Mouse (Mus musculus) frontal cortex, postnatal 10 days (tissue): ENCODE results near the gene Klk11.

Source experiments
- DNase-seq, 2 experiments: peaks; one replicate each; pipeline ENCODE4 v3.0.0; 2022; ENCODE audit warnings: low spot score in 2 of 2, mixed read lengths in 1 of 2

The Klk11 gene

DNA sequence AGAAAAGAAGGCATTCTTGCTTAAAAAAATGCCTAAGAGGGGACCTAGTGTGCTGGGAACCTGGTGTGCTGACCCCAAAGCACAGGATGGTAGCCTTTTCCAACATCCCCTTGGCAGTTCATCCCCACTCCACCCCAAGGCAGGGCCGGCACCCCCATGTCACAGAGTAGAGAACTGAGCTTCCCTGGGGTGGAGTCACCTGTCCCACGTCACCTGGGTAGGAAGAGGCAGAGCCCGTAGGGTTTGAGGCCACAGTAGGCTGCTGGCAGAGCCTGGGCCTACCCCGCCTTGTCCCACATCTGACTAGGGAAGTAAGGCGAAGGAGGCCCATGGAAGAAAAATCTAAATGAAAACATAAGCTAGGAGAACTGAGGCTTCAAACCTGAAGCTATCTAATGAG lies at the start of gene Klk11:
Klk11 (plus strand) TSS at position 241 of the 400 bp plus-strand sequence.
- no peak for DNase-seq

DNA sequence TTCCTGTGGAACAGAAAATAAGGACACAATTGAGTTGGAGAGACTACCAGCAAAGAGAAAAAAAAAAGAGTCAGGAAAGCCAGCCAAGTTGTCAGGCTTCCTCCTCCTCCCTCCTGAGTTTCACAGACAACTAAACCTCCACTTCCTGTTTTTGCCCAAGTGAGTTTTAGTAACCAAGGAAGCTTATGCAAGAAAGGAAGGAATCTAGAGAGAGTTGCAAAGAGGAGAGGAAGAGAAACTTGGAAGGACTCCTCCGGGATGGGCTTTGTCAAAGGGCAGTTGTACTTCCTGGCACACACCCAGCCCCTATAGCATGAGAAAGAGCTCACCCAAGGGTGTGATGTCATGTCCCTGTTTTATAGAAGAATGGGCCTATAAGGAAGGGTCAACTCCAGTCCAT lies 26.6 kb upstream of the Klk11 start:
- no peak for DNase-seq

DNA sequence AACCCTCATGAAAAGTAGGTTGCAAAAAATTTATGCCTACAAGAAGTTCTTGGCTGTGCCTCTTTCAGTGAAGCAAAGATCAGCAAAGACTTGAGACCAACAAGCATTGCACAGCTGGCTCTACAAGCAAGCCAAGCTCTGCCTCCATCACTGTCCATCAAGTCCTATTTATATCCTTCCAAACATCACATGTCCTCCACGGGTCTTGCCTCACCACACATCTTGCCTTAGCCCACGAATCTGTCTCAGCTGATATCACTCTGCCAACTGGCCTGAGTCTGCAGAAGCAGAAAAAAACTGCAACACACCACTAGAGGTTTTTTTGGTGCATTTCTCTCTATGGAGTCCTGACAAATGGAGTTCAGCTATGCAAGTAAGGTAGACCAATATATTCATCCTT lies 21.6 kb upstream of the Klk11 start:
- DNase-seq = no peak

DNA sequence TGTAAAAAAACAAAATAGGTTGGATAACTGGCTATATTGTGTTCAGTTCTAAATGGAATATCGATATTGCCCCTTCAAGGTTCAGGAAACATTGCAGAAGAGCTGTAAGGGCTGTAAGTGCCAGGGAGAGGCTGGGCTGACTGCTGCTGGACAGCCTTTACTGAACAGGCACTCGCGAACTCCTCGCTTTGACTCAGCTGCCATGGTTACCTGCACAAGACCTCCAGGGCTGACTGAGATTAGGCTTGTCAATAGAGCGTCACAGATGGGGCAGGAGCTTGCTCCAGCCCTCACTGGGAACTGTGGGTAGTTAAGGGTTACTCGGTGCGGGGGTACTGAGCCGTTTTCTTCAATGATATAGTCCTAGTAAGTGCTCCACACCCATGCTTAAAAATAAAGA lies 7.9 kb upstream of the Klk11 start:
- no peak for DNase-seq

DNA sequence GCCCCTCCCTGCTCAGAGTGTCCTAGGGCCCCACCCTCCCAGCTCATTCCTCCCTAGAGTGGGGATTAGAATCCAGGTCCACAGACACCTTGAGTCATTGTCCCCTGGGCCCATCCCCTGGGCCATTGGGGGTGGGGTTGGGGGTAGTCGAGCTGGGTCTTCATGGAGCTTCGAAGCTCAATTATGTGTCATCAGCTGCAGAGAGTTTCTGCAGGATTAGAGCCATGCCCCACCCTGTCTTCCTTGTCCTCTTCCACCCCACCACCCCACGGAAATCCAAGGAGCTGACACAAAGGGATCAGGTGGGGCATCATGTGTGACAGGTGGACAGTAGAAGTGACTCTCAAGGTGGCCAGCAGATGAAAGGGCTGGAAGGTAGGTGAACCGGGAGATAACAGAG lies 5.8 kb upstream of the Klk11 start, which contains the start of gene Klk12:
Klk12 (plus strand) TSS at position 301 of the 400 bp plus-strand sequence.
- DNase-seq = peak in 1 of 2 experiments; percentile 1

DNA sequence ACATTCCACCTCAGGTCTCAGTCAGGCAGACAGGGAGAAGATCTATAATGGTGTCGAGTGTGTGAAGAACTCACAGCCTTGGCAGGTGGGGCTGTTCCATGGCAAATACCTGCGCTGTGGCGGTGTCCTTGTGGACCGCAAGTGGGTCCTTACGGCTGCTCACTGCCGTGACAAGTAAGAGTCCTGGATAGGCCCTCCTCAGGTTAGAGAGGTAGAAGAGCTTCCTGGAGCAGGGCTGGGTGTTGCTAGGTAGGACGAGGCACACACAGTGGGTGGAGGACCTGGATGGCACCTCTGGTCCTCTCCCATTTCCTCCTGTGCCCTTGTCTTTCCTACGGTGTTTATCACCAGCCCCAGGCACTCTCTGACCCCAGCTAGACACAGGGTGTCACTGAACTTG lies 4.8 kb upstream of the Klk11 start:
- peak in 1 of 2 experiments; percentile 1 for DNase-seq

DNA sequence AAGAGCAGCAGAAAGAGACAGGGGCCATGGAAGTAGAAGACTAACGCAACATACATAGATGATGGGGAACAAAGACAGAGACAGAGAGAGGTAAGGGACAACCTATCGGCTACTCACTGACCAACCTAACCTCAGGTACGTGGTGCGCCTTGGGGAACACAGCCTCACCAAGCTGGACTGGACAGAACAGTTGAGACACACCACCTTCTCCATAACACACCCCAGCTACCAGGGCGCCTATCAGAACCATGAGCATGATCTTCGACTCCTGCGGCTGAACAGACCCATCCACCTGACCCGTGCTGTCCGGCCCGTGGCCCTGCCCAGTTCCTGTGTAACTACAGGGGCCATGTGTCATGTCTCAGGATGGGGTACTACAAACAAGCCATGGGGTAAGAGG lies 3.7 kb upstream of the Klk11 start:
- peak in 1 of 2 experiments; percentile 2 for DNase-seq

DNA sequence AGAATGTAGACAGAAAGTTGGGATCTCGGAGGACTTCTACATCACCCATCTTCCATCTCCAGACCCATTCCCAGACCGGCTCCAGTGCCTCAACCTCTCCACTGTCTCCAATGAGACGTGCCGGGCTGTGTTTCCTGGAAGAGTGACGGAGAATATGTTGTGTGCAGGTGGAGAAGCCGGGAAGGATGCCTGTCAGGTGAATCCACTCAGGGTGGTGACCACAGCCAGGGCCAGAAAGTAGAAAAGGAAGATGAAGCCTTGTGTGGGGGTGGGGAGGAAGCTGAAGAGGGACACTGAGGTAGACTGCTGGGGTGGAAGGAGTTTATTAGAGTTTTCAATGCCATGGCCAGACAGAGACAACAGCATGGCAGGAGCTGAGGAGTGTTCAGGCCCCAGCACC lies 2.5 kb upstream of the Klk11 start:
- DNase-seq = peak in 1 of 2 experiments; percentile 3

DNA sequence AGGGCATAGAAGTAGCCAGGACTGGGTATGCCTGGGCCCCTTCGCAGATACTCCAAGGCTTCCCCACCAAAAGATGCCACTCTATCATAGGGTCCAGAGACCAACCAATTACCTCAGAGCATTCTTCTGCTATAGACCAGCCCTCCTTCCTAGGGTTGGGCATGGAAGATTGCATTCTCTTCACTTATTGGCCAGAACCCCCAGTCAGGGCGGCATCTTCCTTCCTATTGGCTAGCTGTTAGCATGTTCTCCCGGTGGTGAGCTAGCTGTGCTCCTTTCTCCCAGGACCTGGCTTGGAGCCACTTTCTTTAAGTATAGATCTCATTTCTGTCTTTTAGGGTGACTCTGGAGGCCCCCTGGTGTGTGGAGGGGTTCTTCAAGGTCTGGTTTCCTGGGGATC lies 1.5 kb upstream of the Klk11 start:
- peak in 1 of 2 experiments; percentile 1 for DNase-seq

DNA sequence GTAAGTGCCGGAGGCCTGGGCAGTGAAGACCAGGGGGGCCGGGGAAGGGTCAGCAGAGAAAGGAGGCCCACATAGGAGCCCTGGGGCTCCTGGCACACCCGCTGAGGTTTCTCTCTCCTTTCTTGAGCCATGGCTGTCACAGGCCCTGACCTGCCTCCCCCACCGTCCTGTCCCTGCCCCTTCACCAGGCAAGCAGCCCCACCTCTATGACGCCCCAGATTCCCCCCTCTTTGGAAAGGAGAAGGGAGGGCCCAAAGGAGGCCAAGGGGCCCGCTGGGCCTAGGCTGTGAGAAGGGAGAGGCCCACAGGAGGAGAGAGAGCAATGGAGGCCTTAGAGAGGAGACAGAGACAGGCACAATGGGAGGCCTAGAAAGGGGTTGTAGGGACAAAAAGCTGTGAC lies 398 bp downstream of the Klk11 start:
- peak in 1 of 2 experiments; percentile 3 for DNase-seq

DNA sequence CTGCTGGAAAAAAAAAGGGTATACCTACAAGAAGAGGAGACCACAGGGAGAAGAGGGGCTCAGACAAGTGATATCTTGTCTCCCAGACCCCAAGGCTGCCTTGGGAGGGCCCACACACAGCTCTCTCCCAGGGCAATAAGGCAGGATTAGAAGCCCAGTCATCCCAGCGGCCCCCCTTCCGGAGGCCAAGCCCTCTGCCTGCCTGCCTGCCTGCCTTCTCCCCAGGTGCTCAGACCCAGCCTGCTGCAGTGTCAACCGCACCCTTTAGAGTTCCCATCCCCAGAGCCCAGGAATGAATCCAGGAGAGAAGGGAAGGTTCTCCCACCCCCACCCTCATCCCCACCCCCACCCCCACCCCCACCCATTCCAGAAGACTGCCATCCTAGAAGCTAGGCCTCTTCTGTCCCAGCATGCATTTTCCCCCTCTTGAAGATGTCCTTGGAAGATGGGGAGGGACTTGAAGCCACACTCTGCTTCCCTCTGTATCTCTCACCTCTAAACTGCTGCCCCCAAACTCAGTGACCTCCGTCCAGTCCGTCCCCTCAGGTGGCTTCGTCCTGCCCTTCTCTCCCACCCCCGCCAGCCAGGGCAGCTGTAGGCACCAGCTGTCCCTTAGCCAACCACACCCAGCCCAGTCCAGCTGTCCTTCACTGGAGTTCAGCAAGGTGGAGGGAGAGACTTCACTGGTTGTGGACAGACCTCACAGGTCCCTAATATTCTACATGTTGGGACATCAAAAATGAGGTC lies 1.1 kb downstream of the Klk11 start:
- peak in 1 of 2 experiments; percentile 2 for DNase-seq

DNA sequence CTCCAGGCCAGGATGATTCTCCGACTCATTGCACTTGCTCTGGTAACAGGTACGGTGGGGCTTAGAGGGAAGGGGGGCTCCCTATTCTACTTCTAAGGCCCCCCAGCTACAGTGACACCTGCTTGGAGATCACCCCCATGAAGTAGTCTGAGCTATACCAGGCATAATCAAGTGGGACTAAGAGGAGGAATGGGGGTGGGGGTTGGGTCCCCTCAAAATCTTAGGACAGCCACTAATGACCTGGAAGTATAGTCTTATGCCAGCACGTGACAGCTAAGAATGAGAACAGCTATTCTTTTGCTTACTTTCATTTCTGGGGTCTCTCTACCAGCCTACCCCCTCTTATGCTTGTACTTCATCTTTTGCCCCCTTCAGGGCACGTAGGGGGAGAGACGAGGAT lies 2.1 kb downstream of the Klk11 start:
- DNase-seq = no peak

DNA sequence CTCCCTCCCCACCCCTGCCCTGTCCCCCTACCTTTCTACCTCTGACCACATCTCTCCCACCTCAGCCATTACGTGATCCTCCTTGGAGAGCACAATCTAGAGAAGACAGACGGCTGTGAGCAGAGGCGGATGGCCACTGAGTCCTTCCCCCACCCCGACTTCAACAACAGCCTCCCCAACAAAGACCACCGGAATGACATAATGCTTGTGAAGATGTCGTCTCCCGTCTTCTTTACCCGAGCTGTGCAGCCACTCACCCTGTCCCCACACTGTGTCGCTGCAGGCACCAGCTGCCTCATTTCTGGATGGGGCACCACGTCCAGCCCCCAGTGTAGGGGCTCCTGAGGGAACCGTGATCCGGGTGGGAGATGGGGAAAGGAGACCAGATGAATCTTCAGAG lies 3.0 kb downstream of the Klk11 start:
- DNase-seq = peak in 1 of 2 experiments; percentile 2

DNA sequence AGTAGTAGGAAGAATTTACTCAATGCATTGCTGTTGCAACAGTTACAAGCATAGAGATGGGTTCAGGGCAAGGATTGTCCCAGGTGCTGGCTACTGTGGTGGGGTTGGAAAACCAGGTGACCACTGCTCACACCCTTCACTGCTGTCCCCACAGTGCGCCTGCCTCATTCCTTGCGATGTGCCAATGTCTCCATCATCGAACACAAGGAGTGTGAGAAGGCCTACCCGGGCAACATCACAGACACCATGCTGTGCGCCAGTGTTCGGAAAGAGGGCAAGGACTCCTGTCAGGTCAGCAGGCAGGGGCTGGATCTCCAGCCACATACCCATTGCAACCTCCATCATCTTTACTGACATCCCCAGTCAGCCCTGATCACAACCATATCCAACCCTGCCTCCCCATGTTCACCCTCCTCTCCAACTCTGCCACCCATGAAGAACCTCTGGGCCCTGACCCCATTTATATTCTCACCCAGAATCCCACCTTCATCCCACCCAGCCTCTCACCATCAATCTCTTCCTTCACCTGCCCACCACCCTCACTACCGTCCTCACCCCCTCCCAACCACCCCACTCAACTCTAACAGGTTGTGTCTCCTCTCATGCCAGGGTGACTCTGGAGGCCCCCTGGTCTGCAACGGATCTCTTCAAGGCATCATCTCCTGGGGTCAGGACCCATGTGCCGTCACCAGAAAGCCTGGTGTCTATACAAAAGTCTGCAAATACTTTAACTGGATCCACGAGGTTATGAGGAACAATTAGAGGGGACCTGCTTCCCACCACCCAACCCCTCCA lies 4.0 kb downstream of the Klk11 start:
- peak in 1 of 2 experiments; percentile 2 for DNase-seq

DNA sequence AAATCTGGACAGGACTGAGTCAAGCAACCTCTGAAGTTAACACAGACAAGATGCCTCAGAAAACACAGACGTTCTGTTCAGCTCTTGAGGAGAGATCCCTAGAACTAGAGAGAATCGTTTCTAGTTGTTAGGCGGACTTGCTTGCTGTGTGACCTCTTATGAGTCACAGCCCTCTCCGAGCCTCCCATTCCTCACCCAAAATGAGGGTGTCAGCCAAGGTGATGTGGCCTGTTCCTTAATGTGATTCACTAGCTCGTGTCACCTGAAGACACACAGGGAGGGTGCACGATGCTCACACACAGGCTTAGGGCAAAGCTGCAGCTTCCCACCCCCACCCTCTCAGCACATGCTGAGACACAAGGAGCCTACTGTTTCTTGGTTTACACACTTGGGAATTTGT lies 5.8 kb downstream of the Klk11 start:
- DNase-seq = no peak

DNA sequence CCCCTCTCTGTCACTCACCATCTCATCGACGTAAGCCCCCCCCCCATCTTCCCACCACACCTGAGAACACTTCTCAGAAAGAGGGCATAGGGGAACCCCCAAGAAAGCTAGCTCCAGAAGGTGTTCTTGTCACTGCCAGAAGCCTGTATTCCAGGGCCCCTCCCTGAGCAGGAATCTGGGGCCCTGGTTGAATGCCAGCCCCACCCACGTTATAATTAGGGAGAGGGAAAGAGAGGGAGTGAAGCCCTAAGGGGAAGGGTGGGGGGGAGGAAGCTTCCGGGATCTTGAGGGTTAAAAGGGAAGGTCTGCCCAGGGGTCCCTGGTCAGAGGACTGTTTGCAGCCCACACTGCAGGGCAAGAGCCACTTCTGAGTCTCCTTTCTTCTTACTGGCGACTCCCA lies 6.3 kb downstream of the Klk11 start, which contains the start of gene Klk10:
Klk10 (plus strand) TSS at position 290 of the 400 bp plus-strand sequence.
- no peak for DNase-seq

DNA sequence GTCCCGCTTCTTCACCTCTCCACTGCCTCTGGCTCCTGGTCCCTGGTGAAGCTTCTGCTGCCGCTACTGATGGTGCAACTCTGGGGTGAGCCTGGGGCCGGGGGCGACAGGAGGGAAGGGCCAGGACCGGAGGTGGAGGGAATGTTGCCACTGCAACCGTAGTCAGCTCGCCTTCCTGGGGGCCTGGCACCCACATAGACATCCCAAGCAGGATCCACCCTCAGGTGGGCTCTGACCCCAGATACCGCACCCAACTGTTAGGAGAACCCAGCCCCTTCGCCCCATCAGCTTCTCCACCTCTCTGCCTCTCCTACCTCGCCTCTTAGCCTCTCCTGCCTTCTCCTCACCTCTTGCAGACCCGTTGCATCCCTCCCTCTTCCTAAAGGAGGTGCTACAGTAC lies 7.1 kb downstream of the Klk11 start:
- DNase-seq = no peak

DNA sequence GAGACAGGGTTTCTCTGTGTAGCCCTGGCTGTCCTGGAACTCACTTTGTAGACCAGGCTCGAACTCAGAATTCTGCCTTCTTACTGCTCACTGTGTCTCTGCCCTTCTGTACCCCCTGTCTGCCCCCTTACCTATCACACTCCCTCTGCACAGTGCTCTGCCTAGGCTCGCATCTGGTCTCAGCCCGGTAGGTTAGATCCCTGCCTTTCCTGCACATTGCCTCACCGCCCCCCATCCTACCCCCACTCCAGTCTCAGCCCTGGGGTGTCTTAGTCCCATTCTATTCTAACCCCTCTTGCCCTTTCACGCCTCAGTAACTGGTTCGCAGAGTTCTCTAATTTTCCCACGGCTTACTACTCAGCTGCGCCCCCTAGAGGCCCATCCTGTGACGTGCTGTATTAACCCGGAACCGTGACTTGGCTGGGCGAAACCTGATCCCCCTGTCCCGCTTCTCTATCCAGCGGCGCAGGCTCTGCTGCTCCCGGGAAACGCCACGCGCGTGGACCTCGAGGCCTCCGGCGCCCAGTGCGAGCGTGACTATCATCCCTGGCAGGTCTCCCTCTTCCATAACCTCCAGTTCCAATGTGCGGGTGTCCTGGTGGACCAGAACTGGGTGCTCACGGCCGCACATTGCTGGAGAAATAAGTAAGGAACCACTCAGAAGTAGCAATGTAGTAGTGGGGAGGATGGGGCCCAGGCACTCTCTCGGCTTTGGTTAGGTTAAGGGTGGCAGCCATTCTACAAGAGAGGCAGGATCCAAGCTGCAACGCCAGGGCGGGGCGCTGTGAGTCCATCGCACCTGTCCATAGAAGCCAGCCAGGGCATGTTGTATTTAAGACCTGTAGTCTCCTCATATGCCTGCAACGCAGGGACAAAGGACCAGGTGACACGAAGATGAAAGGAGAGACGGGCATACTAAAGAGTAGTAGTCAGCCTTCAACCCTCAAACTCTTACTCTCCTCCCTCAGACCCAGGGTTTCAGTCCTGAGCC lies 8.2 kb downstream of the Klk11 start:
- DNase-seq = peak in 1 of 2 experiments; percentile 61

DNA sequence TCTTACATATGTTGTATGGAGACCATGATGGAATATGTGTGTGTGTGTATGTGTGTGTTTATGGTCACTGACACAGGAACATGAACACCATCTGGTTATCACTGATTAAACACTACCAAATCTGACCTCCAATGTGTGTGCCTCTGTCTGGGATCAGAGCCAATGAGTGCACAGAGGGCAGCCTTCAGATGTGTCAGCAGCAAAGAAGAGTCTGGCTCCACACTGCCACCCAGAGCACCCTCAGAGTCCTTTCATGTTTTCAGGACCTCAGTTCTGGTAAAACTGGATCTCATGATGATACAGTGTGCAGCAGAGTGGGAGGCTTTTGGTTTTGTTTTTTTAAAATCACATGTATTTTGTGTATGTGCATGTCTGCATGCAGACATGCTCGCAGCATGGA lies 10.9 kb downstream of the Klk11 start:
- DNase-seq = no peak

DNA sequence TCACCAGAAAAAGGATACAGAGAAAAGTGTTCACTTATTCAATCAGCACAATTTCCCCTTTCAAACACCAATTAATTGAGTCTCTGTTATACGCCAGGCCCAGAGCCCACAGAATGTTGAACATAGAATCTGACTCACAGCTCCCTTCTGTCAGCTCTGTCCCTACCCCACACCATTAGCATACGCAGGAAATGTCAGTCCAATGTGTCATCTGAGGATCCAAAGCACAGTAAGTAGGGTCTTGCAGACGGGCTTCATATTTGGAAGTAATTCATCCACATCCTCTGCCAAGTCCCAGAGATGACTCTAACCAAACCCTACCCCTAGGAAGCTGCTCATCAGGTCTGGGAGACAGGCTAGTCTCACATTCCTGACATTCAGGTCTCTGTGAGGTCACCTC lies 13.7 kb downstream of the Klk11 start:
- no peak for DNase-seq

DNA sequence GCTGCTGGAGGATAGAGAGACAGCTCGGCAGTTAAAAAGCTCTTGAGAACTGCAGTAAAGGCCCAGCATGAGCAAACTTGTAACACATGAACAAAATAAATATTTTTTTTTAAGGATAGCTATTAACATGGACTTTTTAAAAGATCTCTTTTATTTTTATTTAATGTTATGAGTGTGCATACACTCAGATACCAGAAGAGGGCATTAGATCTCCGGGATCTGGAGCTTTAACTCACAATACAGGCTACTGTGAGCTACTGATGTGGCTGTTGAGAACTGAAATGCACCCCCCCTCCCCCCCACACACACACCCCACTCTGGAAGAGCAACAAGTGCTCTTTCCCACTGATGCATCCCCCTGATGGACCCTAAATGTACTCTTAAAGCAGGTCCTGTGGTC lies 14.9 kb downstream of the Klk11 start:
- no peak for DNase-seq

DNA sequence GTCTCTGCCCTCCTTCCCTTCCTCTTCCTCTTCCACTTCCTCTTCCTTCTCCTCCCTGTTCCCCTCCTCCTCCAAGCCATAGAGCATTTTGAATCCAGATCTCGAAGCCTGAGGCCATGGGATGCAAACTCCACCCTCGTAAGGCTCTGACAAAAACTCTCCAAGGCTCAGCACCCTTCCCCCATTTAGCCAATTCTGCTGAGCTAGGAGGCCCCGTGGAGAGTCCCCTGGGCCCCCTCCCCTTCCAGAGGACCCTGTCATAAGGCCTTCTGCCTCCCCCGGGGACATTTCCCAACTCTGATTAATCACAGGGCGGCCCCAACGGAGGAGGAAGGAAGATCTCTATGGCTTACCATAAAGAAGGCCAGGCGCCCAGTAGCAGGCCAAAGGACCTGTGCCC lies 17.2 kb downstream of the Klk11 start, which contains the start of gene Klk9:
Klk9 (plus strand) TSS at position 301 of the 400 bp plus-strand sequence.
- DNase-seq = no peak
